Comparison of ENCODE assay signal across 18 mouse cellular contexts in genomic region chr5:81068173-81068572, GRCm38 (mm10).
"Had no signal": no experiment of that assay in that cellular context is flagged by ENCODE, and none has a peak within 500 bp of the region (broad histone marks: within the 10 kb centered on the region; RNA-seq: fewer than 3 reads in every experiment).

No protein-coding gene starts in this region.

- H3K9me3 ChIP-seq: limb, embryonic 12.5 days; megakaryocyte, embryonic 14.5 days; midbrain, embryonic 15.5 days; neural tube, embryonic 13.5 days; stomach, embryonic 15.5 days had no signal

- H3K36me3 ChIP-seq: limb, embryonic 12.5 days; midbrain, embryonic 15.5 days; neural tube, embryonic 13.5 days; stomach, embryonic 15.5 days had no signal

- H3K4me3 ChIP-seq: limb, embryonic 12.5 days; megakaryocyte, embryonic 14.5 days; midbrain, embryonic 15.5 days; neural tube, embryonic 13.5 days; stomach, embryonic 15.5 days had no signal

- H3K4me2 ChIP-seq: limb, embryonic 12.5 days; midbrain, embryonic 11.5 days; midbrain, embryonic 15.5 days; neural tube, embryonic 13.5 days; stomach, embryonic 15.5 days had no signal

- H3K9ac ChIP-seq: limb, embryonic 12.5 days; liver, embryonic 14.5 days; midbrain, embryonic 15.5 days; neural tube, embryonic 13.5 days; stomach, embryonic 15.5 days had no signal

- H3K27ac ChIP-seq: limb, embryonic 12.5 days; liver, embryonic 14.5 days; midbrain, embryonic 15.5 days; neural tube, embryonic 13.5 days; stomach, embryonic 15.5 days had no signal

- ATAC-seq: lung, postnatal 0 days; midbrain, embryonic 15.5 days had no signal

- H3K4me1 ChIP-seq: megakaryocyte, embryonic 14.5 days; midbrain, embryonic 15.5 days; stomach, embryonic 15.5 days had no signal

- DNase-seq: kidney, adult 8-10 months; kidney, postnatal 25 days; layer of hippocampus, adult 9-11 months; layer of hippocampus, postnatal 36 days; lung, adult 2 months; lung, postnatal 36 days; retina, postnatal 1 day; right cerebral cortex, postnatal 4 days; thymus, adult 2 months; thymus, postnatal 25 days had no signal

- H3K27me3 ChIP-seq: limb, embryonic 12.5 days; megakaryocyte, embryonic 14.5 days; midbrain, embryonic 15.5 days; neural tube, embryonic 13.5 days; stomach, embryonic 15.5 days had no signal
